Mouse (Mus musculus) liver, adult 2 months (tissue): ENCODE results near the gene Tmem217. TPM values are rescaled to one million over a fixed set of nuclear protein-coding genes. Genes with fewer than 3 reads are reported as not detected.
"Not testable (repeated sequence)": the region's sequence is repeated elsewhere in the genome, so short reads cannot be mapped to it uniquely, and the experiment has no call there.

ENCODE experiments used
- DNase-seq: peaks from one replicate; pipeline ENCODE4 v3.0.0-alpha.2; 2011; ENCODE audit warnings: low read depth, low spot score; ENCODE audit errors: extremely low read depth
- H3K27ac ChIP-seq: fragments of 200-500 bp; replicated peaks from 2 replicates; pipeline ENCODE4 v1.5.1; 2012; ENCODE audit warnings: low read depth, mild to moderate bottlenecking, control low read depth, inconsistent platforms, low read length; ENCODE audit not compliant: insufficient read depth
- H3K27me3 ChIP-seq: fragments of 200-500 bp; 2 replicates; pipeline ENCODE4 v1.6.1; 2012; ENCODE audit warnings: mild to moderate bottlenecking, moderate library complexity, low read length, inconsistent platforms; ENCODE audit not compliant: control insufficient read depth, insufficient read depth
- H3K36me3 ChIP-seq: fragments of 200-500 bp; 2 replicates; pipeline ENCODE4 v1.6.1; 2012; ENCODE audit warnings: low read length, inconsistent platforms; ENCODE audit not compliant: control insufficient read depth, insufficient read depth
- H3K4me1 ChIP-seq: fragments of 200-500 bp; 2 replicates; pipeline ENCODE4 v1.6.1; 2011; ENCODE audit warnings: low read length; ENCODE audit not compliant: control insufficient read depth, insufficient read depth
- H3K4me3 ChIP-seq: fragments of 200-500 bp; 2 replicates; pipeline ENCODE4 v1.5.1; 2011; ENCODE audit warnings: low read depth, mild to moderate bottlenecking, control low read depth, low read length, moderate library complexity; ENCODE audit not compliant: insufficient read depth
- H3K79me2 ChIP-seq: fragments of 200-500 bp; 2 replicates; pipeline ENCODE4 v1.6.1; 2012; ENCODE audit warnings: inconsistent platforms, mild to moderate bottlenecking, low read length, moderate library complexity; ENCODE audit not compliant: control insufficient read depth, insufficient read depth
- H3K9ac ChIP-seq: fragments of 200-500 bp; 2 replicates; pipeline ENCODE4 v1.6.1; 2012; ENCODE audit warnings: low read depth, mild to moderate bottlenecking, control low read depth, inconsistent platforms, low read length
- CTCF ChIP-seq: fragments of 200-500 bp; IDR thresholded peaks from 2 replicates; pipeline ENCODE4 v1.5.1; 2011; ENCODE audit warnings: low read depth, low read length, control low read depth
- POLR2A ChIP-seq: fragments of 200-500 bp; IDR thresholded peaks from 2 replicates; pipeline ENCODE4 v1.6.1; 2011; ENCODE audit warnings: low read length, control low read depth; ENCODE audit not compliant: insufficient read depth; ENCODE audit errors: extremely low read depth
- WGBS: fragments of 180-500 bp; shearing (Covaris S2); methylation state at CpG from one replicate; pipeline ENCODE4 v1.1.7; 2018; 5-methylcytosine and 5-hydroxymethylcytosine counted together
- polyA plus RNA-seq: library from polyadenylated mRNA; depleted of rRNA; stranded (reverse); fragments of >200 nt; gene quantifications from 2 replicates; pipeline ENCODE4 v1.2.3, GENCODE M21; 2012
- total RNA-seq: library from RNA; depleted of rRNA; stranded (reverse); fragments of >200 nt; gene quantifications from 2 replicates; pipeline ENCODE4 v1.2.3, GENCODE M21; 2014

The Tmem217 gene
- total and polyA plus RNA-seq, 2 experiments, result not detected

DNA sequence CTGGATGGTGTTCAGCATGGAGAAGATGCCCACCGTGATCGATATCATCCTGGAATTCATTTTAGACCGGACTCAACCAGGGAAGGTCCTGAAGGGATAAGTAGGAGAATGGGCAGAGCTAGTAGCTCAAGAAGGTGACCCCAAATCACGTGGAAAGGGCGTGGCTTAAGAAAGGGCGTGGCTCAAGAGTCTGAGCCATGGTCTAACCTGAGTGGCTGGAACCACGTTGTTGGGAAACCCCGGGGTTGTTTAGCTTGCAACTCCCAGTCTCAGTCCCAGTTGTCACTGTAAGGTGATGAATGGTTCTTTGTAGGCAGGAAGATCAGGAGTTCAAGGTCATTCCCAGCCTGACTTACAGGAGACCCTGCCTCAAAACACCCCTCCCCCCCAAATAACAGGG lies 32.5 kb downstream of the Tmem217 start:
- Histone ChIP-seq H3K27ac (no peak overlapping the region), H3K4me1 (no peaks in the 10 kb centered on the region), H3K4me3 (no peak overlapping the region), H3K79me2 (no peaks in the 10 kb centered on the region), H3K36me3 (no peaks in the 10 kb centered on the region), H3K9ac (no peak overlapping the region), H3K27me3 (no peaks in the 10 kb centered on the region)
- 67% methylated on average over 8 of the region's 8 CpGs for WGBS
- TF ChIP-seq CTCF (no peak), POLR2A (no peak)
- DNase-seq, result no peak

DNA sequence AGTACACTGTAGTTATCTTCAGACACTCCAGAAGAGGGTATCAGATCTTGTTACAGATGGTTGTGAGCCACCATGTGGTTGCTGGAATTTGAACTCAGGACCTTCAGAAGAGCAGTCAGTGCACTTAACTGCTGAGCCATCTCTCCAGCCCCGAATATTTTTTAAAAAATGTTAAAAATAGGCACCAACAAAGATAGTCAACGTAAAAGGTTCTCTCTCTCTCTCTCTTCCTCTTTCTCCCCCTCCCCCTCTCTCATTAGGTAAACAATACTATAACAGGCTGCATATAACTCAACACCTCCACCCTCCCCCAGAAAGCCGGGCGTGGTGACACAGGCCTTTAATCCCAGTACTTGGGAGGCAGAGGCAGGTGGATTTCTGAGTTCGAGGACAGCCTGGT lies 33.5 kb downstream of the Tmem217 start:
- WGBS, result 88% methylated on average over 5 of the region's 5 CpGs
- not testable (repeated sequence) for H3K4me3 ChIP-seq, H3K4me1 ChIP-seq, DNase-seq, H3K36me3 ChIP-seq, H3K9ac ChIP-seq, H3K27ac ChIP-seq, H3K79me2 ChIP-seq, H3K27me3 ChIP-seq

DNA sequence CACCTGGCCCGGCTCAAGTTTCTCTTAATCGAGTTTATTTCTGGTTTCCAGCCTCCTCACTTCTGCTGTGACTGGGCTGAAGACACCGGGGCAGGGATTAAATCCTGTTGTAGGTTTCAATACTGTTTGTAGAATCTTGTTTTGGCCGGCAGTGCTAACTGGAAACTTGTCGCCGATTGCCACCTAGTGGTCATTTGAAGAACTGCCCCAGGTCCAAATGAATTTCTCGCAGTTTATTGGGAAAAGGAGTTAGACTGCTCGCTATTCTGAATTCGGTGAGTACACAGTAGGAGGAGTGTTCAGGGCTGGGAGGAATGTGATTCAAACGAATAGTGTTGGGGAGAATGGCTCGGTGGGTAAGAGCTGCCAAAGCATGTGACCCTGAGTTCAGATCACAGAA lies 37.8 kb downstream of the Tmem217 start:
- peaks cover 5% of the 10 kb centered on the region; the same call in 1 of the 2 replicates for H3K4me1 ChIP-seq
- H3K9ac ChIP-seq, result no peak overlapping the region
- DNase-seq, result peak; percentile 71
- TF ChIP-seq CTCF (peak; percentile 76), POLR2A (no peak)
- no peak overlapping the region for H3K27ac ChIP-seq
- no peaks in the 10 kb centered on the region for H3K36me3 ChIP-seq
- no peaks in the 10 kb centered on the region for H3K27me3 ChIP-seq
- H3K4me3 ChIP-seq, result no peak overlapping the region
- no peaks in the 10 kb centered on the region for H3K79me2 ChIP-seq
- WGBS, result under 1% methylated on average over 11 of the region's 11 CpGs

DNA sequence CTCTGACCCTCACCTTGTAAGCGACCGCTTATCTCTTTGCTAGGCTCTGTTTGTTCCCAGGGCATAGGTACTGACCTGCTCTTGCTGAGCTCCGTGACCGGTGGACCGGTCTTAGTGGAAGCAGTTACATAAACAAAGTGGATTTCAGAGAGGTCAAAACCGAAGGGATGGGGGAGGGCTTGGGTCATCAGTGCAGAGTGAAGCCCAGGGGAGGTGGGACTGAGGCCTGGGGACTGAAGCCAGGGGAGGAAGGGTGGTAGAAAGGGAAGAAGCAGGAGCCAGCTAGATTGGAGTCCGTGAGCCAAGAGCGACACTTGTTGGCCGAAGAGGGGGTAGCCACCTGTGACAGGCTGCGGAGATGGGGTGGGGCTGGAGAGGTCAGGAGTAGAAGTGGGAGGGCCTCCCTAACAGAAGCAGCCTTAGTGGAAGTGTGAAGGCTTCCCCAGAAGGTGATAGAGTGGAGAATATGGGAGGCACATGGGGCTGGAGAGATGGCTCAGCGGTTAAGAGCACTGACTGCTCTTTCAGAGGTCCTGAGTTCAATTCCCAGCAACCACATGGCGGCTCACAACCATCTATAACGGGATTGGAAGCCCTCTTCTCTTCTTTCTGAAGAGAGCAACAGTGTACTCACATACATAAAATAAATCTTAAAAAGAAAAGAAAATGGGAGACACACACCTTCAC lies 39.0 kb downstream of the Tmem217 start:
- no peaks in the 10 kb centered on the region for H3K27me3 ChIP-seq

DNA sequence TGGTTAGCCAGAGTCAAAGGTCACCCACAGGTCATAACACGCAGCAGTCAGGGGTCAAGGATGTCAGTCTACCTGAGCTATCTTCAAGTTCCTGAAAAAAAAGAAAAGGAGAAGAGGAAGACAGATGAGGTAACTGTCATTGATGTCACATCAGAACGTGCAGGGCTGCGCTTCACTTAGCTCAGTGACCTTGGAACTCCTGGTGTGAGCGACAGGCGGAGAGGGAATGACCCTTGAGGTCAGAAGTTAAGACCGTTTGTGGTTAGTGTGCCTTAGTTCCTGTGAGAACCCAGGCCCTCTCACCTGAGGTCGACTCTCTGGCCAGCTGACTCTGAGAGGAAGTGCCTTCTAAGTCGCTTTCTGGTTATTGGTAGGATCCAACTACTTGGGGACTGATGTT lies 41.5 kb downstream of the Tmem217 start:
- Histone ChIP-seq H3K9ac (no peak overlapping the region), H3K36me3 (no peaks in the 10 kb centered on the region), H3K27me3 (no peaks in the 10 kb centered on the region), H3K4me1 (peaks cover 5% of the 10 kb centered on the region; the same call in 1 of the 2 replicates), H3K79me2 (no peaks in the 10 kb centered on the region), H3K27ac (no peak overlapping the region), H3K4me3 (no peak overlapping the region)
- DNase-seq, result peak; percentile 78
- WGBS, result 18% methylated on average over 8 of the region's 8 CpGs
- TF ChIP-seq POLR2A, result no peak
- no peak for TF ChIP-seq CTCF

More for the DNA sequence above, 39.0 kb downstream of the Tmem217 start:
- peak; percentile 99 for DNase-seq
- Histone ChIP-seq H3K36me3 (no peaks in the 10 kb centered on the region), H3K4me3 (no peak overlapping the region), H3K4me1 (peaks cover 5% of the 10 kb centered on the region; the same call in 1 of the 2 replicates), H3K9ac (no peak overlapping the region), H3K79me2 (no peaks in the 10 kb centered on the region), H3K27ac (no peak overlapping the region)
- 21% methylated on average over 13 of the region's 13 CpGs for WGBS
- TF ChIP-seq POLR2A (no peak), CTCF (peak; percentile 91)

DNA sequence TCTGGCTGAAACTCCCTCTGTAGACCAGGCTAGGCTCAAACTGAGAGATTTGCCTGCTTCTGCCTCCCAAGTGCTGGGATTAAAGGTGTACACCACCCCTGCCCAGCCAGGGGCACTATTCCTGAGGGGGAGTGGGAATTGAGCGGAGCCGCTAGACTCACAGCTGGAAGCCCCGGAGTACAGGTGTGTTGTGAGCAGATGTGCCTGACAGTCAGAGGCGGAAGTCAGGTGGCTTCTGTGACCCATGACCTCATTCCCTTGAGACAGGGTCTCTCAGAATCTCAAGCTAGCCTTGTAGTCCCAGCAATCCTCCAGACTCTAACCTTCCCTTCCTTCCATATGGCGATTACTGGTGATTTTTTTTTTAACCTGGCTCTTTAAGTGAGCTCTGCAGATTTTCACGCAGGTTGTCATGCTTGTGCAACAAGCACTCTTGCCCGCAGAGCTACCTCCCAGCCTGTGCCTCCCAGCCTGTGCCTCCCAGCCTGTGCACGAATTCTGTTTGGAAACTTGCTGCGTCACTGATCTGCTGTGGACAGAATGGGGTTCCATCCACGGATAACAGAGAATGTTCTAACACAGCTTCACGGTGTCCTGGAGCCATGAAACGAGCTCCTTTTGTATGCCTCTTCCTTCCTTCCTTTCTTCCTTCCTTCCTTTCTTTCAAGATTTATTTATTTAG lies 43.1 kb downstream of the Tmem217 start:
- H3K27me3 ChIP-seq, result no peaks in the 10 kb centered on the region
- H3K79me2 ChIP-seq, result no peaks in the 10 kb centered on the region
- peak; percentile 42 for DNase-seq
- H3K9ac ChIP-seq, result no peak overlapping the region
- H3K4me3 ChIP-seq, result no peak overlapping the region
- WGBS, result 58% methylated on average over 12 of the region's 12 CpGs
- H3K4me1 ChIP-seq, result peaks cover 5% of the 10 kb centered on the region; the same call in 1 of the 2 replicates
- no peak overlapping the region for H3K27ac ChIP-seq
- no peak for TF ChIP-seq POLR2A
- no peaks in the 10 kb centered on the region for H3K36me3 ChIP-seq
